Mouse (Mus musculus): ENCODE results near the gene Parp12.

Parp12 gene

GRCm38 (mm10) chr6:39058389-39058788 is 59.8 kb downstream of the Parp12 start:
- no peak for DNase-seq (ENCODE audit: low spot score)

DNA sequence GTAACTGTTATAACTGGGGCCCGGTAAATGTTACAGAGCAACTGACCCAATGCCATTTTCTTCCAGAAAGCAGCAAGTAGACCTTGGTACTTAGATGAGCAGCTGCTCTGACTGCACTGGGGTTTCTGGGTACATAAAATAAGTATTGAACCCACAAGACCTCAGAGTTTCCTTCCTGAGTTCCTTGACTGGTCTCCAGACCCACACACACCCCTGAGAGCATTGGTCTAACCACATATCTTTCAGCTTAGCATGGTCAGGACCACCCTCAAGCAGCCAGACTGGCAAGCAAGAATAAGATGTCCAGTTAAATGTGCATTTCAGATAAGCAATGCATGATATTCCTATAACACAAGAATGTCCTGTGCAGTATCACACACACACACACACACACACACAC is 61.0 kb downstream of the Parp12 start:
- DNase-seq (ENCODE audit: low spot score), result no peak

DNA sequence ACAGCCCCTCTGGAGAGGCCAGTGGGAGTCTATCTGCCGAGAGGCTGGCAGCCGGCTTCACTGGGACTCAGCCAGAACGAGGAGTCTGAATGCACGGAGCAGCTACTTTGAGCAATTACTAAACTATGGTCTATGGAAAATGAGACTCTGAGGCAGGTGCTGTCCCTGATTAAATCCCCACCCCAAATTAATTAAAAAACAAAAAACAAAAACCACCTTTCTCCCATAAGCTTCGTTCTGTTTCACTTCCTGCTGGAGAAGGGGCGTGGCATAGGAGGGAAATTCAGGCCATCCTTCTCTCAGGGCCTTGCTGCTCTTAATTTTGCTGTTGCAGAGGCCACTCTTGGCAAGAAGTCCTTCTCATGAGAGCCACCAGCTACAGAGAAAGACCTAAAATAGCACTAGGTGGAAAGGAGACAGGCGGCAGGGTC is 62.3 kb downstream of the Parp12 start:
- DNase-seq (ENCODE audit: low spot score), result no peak

DNA sequence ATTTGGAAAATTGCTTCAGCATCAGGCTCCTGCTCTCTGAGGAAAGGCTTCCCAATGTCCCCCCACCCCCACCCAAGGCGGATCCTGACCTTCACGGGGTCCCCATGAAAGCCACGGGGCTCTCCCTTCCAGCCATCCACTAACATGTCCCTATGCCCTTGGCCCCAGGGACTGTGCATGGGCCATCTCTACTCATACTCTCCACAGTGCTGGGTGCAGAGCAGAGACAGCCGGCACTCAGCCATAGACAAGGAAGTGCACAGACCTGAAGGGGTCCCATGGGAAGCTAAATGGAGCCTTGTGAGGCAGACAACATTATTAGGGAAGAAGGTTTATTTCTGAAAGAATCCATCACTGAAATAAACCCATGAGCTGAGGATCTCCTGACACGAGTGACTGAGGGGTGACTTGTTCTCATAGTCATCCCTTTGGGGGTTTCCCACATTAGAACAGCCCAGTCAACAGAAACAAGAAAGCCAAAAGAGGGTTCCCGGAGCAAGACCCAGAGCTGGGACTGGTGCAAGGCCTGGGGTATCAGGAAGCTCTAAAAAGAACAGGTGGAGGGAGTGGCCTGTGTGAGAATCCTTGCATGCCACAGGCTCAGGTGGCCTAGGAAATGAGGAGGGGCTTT is 63.2 kb downstream of the Parp12 start:
- no peak for DNase-seq (ENCODE audit: low spot score)

- no peak for DNase-seq (ENCODE audit: low spot score)
Observed at GRCm38 (mm10) chr6:39054206-39054864, 63.8 kb downstream of the Parp12 start.

DNA sequence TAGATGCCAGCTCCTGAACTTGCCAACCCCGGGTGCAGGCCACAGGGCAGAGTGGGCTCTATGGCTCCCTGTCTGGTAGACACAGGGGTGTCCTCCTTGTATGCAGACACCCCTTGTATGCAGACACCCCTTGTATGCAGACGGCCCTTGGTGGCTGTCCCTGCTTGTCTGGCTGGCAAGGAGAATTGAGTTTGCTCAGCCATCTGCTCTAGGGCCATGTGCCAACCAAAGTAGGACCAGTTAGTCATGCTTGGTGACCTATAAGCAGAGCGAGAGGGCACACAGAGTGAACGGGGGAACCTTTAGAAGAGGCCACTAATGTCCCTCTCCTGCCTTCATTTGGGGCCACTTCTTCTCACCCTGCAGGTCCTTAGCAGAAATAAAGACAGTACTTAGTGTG is 65.5 kb downstream of the Parp12 start:
- DNase-seq (ENCODE audit: low spot score), result no peak

DNA sequence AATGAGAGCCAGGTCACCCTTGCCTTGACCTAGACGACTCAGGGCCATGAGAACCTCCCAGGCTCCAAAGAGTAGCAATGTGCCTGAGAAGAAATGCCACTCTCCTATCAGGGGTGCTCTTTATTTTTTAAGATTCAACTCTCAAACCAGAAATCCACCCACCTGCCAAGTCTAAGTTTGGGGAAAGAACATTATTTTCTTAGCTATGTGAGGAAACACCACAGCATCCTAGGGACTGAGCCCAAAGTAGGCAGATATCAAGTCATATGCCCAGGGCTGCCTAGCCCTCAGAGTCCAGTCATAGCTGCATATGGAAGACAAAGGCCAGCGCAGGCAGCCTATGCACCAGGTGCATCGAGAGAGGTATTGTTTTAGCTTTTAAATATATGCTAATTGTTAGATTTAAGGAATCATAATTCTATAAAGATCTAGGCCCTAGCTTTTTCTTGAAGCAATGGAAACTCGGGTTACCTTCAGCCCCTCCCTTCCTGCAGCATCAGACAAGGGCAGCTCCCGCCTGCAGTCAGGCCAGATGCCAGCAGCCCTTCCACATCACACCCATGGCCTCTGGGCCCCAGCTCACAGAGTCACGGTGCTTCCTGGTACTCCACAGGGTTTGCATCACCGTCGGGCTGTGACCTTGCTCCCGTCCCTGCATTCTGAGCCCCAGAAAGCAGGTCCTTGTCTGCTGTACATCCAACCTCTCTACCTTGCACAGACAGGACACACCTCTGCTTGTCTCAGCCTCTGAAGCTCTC is 66.2 kb downstream of the Parp12 start:
- DNase-seq (ENCODE audit: low spot score), result no peak

- DNase-seq (ENCODE audit: low spot score), result no peak
Observed at GRCm38 (mm10) chr6:39050836-39051235, 67.3 kb downstream of the Parp12 start.

- no peak for DNase-seq (ENCODE audit: low spot score)
Observed at GRCm38 (mm10) chr6:39049141-39049540, 69.0 kb downstream of the Parp12 start.

DNA sequence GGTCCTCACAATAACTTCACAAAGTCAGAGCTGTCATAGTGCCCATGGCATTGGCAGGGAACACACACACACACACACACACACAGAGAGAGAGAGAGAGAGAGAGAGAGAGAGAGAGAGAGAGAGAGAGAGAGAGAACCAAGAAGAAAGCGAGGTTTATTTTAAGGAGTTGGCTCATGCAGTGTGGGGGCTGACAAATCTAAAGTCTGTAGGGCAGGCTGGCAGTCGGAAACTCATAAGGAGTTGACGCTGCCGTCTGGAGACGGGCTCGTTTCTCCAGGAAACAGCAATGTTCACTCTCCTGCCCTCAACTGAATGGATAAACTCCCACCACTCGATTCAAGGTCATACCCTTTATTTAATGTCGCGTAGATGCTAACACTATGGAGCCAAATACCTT is 77.7 kb downstream of the Parp12 start:
- DNase-seq (ENCODE audit: low spot score), result no peak

All from retina, embryonic 14.5 days (tissue).